Mouse (Mus musculus): Measurements from ENCODE around the gene Cox5a.

Cox5a gene

GRCm38 (mm10) chr9:57531946-57532345 lies 10.9 kb downstream of the Cox5a start:
- DNase-seq = no peak

- DNase-seq = no peak
These were observed 15.3 kb downstream of the Cox5a start for GRCm38 (mm10) chr9:57536362-57536761.

- peak; percentile 94 for DNase-seq
These were observed 16.1 kb downstream of the Cox5a start, which contains the start of gene Fam219b for GRCm38 (mm10) chr9:57537044-57537727. Gene Fam219b (plus strand): TSS chr9:57537528.

GRCm38 (mm10) chr9:57537728-57538181 lies 16.7 kb downstream of the Cox5a start:
- peak; percentile 41 for DNase-seq

- no peak for DNase-seq
These were observed 18.5 kb downstream of the Cox5a start for GRCm38 (mm10) chr9:57539550-57539949.

GRCm38 (mm10) chr9:57541312-57541711 lies 20.2 kb downstream of the Cox5a start:
- peak; percentile 62 for DNase-seq

- no peak for DNase-seq
These were observed 22.9 kb downstream of the Cox5a start for GRCm38 (mm10) chr9:57543951-57544350.

- no peak for DNase-seq
These were observed 26.2 kb downstream of the Cox5a start for GRCm38 (mm10) chr9:57547287-57547686.

GRCm38 (mm10) chr9:57547869-57548268 lies 26.8 kb downstream of the Cox5a start:
- DNase-seq = no peak

GRCm38 (mm10) chr9:57549186-57549585 lies 28.1 kb downstream of the Cox5a start:
- DNase-seq = no peak

GRCm38 (mm10) chr9:57550126-57550862 lies 29.2 kb downstream of the Cox5a start:
- peak; percentile 54 for DNase-seq

- peak; percentile 81 for DNase-seq
These were observed 31.2 kb downstream of the Cox5a start, which contains the start of gene Mpi for GRCm38 (mm10) chr9:57552139-57552887. Gene Mpi (minus strand): TSS chr9:57552763.

GRCm38 (mm10) chr9:57553119-57553518 lies 32.0 kb downstream of the Cox5a start:
- no peak for DNase-seq

- DNase-seq = no peak
These were observed 33.7 kb downstream of the Cox5a start for GRCm38 (mm10) chr9:57554753-57555152.

- DNase-seq = no peak
These were observed 36.1 kb downstream of the Cox5a start for GRCm38 (mm10) chr9:57557215-57557614.

GRCm38 (mm10) chr9:57558625-57559024 lies 37.6 kb downstream of the Cox5a start:
- no peak for DNase-seq

- no peak for DNase-seq
These were observed 38.5 kb downstream of the Cox5a start for GRCm38 (mm10) chr9:57559568-57559967.

- DNase-seq = no peak
These were observed 39.2 kb downstream of the Cox5a start for GRCm38 (mm10) chr9:57560263-57560662.

GRCm38 (mm10) chr9:57560861-57561710 lies 40.0 kb downstream of the Cox5a start, which contains the start of gene Scamp2:
Gene Scamp2 (plus strand): TSS chr9:57560943.
- DNase-seq = peak; percentile 96

- DNase-seq = peak; percentile 68
These were observed 40.6 kb downstream of the Cox5a start for GRCm38 (mm10) chr9:57561711-57562099.

- peak; percentile 66 for DNase-seq
These were observed 41.9 kb downstream of the Cox5a start for GRCm38 (mm10) chr9:57562896-57563372.

GRCm38 (mm10) chr9:57564609-57565008 lies 43.5 kb downstream of the Cox5a start:
- peak; percentile 64 for DNase-seq
